Mouse (Mus musculus) spleen, adult 12 weeks (tissue): ENCODE data around the gene Lgals4.

ENCODE experiments used
- DNase-seq: peaks from one replicate; pipeline ENCODE4 v3.0.0; 2022; ENCODE audit warnings: low spot score

The Lgals4 gene

DNA sequence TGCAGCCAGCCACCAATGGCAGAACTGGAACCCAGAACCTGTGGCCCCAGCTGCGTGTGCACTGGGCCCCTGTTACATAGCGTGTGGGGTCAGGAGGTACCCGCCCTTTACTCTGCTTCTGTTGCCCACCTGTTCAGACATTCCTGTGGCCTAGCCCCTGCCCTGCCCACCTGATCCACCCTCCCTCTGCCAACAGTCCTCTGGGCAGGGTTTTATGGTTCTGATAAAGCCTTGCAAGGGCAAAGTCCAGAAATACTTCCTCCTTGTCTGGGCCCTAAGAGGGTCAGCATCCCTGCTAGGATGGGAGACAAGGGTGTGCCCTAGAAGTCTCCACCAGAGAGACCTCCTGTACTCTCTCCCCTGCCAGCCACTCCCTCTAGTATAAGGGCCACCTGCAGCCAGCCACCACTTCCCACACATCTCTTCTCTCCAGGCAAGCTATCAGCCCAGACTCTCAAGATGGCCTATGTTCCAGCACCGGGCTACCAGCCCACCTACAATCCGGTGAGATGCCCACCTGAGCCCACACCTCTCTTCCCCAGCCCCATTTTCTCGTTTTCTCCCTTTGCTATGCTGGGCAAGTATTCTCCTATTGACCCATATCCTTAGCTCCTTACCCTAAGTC, at the start of gene Lgals4:
Gene Lgals4, plus strand, starts transcription at position 132 of the 625 bp plus-strand sequence.
- no peak for DNase-seq

DNA sequence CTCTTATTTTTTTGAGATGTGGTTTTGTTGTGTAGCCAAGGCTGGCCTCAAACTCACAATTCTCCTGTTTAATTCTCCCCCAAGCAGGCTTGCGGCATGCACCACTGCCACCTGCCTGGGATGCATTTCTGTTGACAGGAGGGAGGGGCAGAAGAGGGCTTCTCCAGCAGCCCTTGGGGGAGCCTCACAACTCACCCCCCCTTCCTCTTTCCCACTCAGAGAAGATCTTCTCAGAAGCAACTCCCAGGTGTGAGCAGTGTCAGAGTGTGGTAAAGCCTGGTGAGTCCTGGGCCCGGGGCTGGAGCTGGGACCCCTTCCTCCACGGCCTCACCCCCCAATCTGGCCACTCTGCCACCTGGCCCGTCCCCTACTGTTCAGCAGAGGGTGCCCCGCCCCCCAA, 48.5 kb upstream of the Lgals4 start:
- DNase-seq = no peak

DNA sequence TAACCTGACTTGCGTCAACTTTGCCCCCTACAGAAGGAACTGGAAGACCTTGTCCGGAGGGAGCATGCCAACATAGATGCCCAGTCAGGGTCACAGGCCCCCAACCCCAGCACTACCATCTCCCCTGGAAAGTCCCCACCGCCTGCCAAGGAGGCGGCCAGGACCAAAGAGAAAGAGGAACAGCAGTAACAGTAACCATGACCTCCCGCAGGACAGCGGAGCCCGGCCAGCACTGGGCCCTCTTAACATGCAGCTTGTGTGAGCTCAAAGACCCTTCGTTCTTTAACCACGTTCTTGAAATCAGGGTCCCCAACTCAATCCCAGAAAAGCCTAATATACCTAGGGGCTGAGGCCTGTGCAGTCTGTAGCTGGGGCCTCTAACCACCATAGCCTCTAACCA, 45.8 kb upstream of the Lgals4 start:
- no peak for DNase-seq

DNA sequence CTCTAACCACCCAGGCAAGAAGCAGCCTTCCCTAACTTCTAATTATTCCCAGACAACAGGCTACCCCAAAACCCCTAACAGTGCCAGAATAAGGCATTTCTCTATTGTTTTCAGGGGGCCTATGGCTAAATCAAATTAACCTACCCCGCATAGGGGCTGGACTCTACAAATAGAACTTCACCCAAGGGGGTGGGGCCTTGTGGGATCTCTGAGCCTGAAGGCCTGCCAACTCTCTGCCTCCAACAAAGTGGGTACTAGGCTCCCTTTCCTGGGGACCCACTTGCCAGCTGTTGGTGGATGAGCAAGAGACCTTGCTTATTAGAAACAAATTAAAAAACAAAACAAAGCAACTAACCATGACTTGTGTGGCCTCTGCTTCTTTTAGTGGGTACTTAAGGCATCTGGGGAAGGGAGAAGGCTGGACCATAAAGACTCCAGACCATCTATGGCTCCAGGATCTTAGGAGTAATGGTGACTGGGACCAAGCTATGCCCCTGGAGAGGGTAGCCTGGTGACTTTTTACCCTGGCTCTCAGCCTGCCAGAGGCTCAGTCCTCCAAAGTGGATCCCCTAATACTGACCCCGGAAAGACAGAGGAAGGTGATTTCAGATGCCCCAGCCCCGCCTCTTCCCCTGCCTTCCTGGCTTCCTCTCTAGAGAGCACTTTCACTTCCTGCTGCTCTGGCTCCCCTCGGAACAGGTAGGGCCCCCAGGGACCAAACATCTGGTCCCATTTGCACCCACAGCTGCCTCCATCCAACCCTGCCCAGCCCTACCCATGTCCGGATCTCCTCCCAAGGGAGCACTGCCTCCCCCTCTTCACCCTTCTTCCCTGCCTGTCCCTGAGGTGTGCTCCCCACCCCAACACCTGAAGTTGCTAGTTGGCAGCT, 45.1 kb upstream of the Lgals4 start, which contains the start of gene Rinl:
Gene Rinl, plus strand, starts transcription at position 663 of the 889 bp plus-strand sequence.
- peak; percentile 60 for DNase-seq

DNA sequence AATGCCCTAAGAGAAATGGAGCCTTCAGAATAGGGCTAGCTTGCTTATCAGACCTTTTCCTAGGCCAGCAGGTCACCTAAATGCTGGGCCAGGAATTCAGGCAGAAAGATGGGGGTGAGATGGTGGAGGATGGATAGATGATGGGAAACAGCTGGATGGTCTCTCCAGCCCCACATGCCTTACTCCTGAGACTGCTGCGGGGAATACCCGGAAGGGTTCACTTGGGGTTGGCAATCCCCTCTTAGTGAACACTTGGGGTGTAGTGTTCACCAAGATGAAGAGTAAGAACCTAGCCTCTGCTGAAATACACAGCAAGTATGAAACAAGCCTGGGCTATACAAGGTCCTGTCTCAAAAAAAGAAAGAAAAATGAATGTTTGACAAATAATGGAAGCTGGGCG, 44.4 kb upstream of the Lgals4 start:
- DNase-seq = no peak

DNA sequence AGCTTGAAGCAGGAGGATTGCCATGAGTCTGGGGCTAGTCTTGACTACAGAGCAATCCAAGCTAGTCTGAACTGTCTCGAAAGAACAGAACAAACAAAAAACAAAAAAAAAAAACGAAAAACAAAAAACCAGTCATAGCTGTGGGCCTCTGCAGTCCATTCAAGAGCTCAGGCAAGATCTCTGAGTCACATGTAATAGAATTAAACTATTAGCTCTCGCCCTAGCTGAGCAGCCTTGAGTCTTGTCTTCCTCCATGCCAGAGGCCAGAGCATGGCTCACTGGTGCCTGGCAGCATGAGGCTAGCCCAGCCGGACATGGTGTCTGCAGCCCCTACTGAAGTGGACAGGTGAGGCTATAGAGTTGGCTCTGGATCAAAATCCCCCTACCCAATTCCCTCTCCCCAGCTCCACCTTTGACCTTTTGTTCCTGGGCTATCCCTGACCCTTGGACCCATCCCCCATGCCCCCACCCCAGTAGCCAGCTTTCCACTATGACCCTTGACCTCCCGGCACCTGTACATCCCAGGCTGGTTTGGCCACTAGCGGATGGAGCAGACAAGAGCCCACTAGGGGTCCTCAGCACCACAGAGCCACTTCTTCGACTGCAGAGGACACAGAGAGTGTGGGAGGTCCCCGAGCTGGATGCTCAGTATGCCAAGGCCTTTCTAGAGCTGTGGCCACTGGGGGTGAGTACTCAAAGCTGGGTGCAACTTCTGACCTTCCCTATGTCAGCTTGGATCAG, 43.4 kb upstream of the Lgals4 start:
- DNase-seq = no peak

DNA sequence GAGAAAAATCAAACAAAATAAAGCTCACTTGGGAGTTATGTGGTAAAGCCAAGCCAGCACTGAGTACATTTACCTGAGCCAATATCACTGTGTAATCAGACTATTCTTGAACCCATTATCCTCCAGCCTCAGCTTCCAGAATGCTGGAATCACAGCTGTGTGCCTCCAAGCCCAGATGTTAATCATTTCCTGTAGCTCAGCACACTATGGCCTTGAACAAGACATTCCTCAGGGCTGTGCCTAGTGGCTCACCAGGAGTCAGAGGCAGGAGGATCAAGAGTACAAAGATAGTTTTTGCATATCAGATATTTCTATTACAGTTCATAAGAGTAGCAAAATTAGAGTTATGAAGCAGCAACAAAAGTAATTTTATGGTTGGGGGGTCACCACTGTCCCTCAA, 41.9 kb upstream of the Lgals4 start:
- DNase-seq = no peak

DNA sequence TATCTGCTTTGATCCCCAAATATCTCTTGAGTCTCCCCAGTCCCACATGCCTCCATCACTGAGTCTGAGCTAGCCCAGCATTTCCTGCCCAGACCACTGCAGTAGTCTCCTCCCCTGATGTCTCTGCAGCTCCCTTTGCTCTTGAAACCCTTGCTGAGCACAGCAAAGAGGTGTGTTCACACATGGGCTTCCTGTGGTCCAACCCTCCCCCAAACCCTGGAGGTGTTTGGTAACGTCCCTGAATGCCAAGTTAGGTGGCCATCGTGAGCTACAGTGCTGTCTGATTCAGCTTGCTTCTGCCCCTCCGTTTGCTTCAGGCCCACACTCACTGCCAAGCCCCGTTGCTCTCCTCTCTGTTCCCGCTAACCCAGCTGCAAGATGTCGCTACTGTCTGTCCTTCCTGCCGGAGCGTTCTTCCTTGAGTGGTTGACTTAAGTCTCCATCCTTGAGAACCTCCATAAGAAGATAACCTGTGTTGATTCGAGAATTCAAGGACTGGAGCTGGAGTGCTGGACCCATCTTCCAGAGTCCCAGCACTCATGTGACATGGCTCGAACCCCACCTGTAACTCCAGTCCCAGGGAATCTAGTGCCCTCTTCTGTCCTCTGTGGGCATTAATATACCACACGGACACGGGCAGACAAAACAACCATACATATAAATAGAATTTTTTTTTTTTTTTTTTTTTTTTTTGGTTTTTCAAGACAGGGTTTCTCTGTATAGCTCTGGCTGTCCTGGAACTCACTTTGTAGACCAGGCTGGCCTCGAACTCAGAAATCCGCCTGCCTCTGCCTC, 41.1 kb upstream of the Lgals4 start:
- DNase-seq = no peak

DNA sequence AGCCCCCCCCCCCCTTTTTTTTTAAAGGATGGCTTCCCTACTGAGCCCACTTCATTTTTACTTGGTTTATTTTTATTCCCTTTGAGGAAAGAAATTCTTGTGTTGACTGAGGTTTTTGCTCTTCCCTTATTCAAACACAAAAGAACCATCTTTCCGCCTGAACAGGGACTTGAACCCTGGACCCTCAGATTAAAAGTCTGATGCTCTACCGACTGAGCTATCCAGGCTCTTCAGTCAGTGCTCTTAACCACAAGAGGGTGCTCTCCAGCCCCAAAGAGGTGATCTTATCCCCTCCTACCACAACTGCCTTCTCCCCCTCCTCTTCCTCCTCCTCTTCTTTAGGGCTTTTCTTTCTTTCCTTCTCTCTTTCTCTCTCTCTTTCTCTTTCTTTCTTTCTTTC, 39.8 kb upstream of the Lgals4 start:
- no peak for DNase-seq

DNA sequence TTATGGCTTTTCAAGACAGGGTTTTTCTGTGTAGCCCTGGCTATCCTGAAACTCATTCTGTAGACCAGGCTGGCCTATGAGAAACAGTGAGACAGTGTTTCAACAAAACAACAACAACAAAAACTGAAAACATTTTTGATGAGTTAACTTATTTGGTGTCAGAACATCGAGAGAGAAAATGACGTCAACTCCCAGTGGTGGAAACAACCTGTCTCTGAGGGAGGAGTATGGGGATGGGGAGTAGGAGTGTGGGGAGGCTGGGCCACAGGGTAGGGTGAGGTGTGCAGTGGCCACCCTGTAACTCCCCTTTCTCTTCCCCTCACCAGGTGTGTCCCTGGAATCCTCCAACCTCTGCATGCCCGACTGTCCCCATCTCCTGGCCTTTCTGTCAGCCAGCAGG, 39.2 kb upstream of the Lgals4 start:
- no peak for DNase-seq

DNA sequence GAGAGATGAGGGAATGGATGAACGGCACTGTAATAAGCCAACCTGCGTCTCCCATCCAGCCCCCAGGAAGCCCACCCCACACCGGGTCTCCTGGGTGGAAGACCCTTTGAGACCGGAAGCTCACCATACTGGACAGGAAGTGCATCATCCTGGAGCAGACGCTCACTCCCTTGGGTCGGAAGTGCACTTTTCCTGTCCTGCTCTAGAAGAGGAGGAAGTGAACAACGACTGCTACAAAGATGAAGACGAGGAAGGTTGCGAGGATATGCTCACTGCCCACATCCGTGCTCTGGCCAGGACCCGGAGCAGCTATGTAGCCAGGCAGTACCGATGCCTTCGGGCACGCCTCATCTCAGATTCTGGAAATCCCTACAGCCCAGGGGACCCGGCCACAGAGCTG, 37.8 kb upstream of the Lgals4 start:
- no peak for DNase-seq

DNA sequence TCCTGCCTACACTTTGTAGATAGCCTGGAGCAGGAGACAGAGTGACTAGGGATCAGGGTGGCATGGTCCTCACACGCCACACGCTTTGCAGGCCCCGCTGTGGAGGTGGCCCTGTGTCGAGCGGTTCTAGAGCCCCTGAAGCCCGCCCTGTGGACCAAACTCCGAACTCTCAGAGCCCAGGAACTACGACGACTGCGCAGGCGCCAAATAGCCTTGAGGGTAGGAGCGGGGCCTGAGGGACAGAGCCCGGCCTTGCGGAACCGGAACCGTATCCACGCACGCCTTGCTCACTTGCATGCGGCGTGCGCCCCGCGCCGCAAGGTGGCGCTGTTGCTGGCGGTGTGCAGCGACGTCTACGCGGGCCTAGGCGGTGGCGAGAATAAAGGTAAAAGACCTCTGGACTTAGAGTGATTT, 37.1 kb upstream of the Lgals4 start:
- DNase-seq = peak; percentile 72

DNA sequence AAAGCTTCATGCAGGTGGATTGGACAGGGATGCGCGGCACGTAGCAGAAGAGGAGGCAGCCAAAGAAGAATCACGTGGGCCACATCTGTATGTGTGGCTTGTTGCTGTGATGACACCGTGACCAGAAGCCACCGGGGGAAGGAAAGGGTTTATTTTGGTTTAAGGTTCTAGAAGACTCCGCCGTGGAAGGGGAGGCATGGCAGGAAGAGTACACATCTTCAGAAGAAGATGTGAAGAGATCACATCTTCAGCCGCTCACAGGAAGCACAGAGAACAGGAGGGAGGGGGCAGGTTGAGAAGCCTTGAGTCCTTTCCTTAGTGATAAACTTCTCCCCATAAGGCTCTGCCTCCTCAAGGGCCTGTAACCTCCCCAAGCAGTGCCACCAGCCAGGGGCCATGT, 33.7 kb upstream of the Lgals4 start:
- DNase-seq = no peak

DNA sequence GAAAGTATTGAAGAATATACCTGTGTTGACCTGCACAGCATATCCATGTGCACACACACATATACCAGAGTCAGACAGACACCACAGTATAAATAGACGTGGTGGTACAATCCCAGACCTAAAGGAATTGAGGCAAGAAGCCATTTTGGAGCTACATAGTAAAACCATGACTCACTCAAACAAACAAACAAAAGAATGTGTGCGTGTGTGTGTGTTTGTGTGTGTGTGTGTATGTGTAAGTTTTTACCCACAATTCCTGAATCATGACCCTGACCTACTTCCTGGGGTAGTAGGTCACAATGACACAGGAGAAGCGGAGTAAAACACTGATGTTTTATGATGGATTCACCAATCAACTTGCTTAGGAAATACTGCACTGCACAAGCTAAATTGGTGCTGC, 32.2 kb upstream of the Lgals4 start:
- no peak for DNase-seq

DNA sequence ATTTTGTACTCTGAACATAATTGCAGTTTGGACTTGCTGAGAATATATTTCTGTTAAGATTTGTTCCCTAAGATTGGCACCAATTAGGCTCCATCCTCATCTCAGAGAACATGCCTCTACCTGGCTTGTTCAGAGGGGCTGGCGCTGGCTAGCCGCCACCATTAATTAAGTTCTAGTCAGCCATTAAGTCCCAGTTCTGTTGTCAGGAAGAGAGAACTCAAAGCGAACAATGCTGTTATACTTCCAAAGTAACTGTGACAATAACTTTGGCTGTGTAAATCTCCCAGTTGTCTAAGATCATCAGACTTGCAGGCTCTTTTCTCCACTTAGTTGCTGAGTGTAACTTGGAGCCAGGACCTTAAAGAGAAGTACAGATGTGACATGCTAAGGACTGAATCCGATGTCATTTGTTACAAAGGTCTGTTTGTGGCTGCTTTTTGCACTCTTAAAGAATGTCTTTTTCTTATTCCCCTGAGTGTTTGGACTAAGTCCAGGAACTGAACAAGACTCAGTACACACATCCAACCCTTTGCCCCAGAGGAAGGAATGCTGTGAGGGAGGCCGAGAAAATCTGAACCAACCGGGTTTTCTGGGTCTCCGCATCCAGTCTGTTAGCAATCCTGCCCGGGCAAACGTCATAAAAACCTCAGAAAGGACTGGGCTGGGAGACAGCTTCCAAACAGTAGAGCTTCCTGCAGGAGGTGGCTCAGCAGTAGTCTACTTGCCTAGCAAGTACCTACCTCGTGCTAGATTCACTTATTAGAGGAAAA, 31.6 kb upstream of the Lgals4 start:
- DNase-seq = no peak

DNA sequence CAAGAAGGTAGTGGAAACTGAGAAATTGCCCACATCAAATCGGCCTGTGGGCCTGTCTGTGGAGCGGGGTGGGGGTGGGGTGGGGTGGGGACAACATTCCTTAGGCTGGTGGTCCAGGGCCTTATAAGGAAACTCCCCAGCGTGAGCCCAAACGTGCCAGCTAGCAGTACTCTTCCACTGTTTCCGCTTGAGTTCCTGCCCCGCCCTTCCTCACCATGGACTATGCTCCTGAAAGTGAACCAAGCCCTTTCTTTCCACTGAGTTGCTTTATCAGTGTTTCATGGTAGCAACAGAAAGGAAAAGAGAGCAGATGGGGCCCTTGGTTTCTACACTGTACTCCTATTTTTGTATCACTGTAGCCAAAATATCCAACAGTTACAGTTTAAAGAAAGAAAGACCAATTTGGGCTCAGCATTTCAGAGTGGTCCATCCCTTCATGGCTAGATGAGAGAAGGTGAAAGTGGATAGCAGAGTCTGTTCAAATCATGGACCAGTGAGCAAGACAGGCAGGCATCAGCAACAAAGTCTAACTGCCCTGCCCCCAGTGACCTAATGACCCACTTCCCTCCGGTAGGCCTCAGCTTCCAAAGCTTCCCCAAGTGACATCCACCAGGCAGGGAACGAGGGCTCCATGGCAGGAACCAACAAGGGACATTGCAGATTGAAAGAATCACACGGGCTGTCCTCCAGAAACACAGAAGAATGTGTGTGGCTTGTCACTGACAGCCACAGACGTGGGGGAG, 30.6 kb upstream of the Lgals4 start:
- DNase-seq = no peak

DNA sequence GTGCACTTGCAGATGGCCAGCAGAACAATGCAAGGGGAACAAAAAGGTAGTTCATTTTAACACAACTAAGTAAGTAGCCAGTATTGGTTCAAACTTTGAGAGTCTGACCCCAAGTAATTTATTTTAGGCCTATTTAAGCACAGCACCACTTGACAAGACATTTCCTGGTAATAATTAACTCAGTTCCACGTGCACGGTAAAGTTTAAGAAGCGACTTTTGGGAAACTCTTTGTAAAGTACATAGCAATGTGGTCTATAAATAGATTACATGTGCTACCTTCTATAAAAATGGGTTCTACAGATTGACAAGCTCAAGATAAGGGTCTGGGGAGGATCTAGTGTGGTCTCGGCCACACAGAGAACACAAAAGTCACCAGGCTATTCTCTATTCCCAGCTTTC, 29.9 kb upstream of the Lgals4 start:
- DNase-seq = no peak

DNA sequence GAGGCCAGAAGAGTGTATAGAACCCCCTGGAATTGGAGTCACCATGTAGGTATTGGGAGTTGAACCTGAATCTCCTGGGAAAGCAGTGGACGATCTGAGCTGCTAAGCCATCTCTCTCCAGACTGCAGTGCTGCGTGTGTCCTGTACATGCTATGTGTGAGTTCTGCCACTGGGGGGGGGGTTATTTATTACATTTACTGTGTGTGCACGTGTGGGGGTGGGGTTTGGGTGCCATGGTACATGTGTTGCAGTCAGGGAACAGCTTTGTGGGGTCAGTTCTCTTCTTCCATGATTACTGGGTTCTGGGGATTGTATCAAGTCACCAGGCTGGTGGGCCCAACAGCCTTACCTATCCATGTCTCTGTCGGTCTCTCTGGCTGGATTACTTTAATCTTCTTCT, 26.8 kb upstream of the Lgals4 start:
- no peak for DNase-seq

DNA sequence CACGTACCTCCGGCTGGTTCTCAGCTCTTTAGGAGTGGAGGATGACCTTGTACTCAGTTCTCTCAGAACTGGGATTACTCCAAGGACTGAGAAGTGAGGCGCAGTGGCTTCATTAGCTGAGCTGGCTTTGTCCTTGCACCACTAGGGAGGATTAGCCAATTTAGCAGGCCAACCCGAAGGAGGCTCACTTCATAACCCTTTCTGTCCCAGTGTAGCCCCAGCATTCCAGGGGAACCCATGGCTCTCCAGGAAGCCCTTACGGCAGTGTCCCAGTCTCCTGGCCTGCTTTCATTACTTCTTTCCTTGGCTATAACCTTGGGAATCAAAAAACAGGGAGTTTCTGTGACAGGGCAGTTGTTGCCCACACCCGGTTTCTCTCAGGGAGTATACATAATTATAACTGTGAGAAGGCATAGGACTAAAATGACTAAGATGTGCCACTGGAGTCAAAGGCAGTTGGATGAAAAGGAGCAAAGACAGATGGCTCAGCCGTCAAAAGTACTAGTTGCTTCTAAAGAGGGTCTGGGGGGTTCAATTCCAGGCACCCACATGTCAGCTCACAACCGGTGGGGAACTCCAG, 25.9 kb upstream of the Lgals4 start:
- DNase-seq = no peak
